Mouse (Mus musculus): ENCODE data around the gene Ston1. TPM values are rescaled to one million over a fixed set of nuclear protein-coding genes. Genes with fewer than 3 reads are reported as not detected.

The Ston1 gene
- polyA plus RNA-seq, 1 experiment from 2014 or later: 5.0 TPM

DNA sequence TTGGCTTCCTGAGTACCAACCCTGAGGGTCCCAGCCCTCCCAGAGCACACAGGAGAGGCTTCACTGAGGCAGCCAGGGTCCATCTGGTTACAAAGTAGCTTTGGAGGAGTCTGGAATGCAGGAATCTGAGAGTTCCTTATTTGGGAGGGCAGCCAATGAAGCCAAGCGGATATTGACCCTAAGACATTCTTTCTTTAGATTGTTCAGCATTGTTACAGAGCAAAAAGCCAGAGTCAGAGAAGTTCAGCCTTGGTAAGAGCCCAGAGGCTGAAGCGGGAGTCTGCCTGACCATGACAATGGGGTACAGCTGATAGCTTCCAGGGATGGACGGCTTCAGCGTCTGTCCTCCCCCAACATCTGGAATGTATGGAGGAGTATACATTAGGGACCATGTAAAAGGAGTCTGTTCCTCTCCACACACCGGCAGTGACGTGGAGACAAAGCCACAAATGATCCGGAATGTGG, 28.9 kb downstream of the Ston1 start:
- H3K4me2 ChIP-seq: peak overlapping the region; percentile 54
- 23% methylated on average over 7 of the region's 7 CpGs for WGBS
- peak overlapping the region; percentile 93 for H3K27ac ChIP-seq
- H3K9ac ChIP-seq: no peak overlapping the region
- 0 out of 2 replicates have a peak, but pooled peaks cover 4% of the 10 kb centered on the region for H3K36me3 ChIP-seq
- peaks cover 62% of the 10 kb centered on the region for H3K4me1 ChIP-seq (replicated peaks)
- H3K9me3 ChIP-seq (replicated peaks): no peaks in the 10 kb centered on the region
- no peak for ATAC-seq (replicated peaks; ENCODE audit: insufficient number of reproducible peaks, insufficient read depth, low FRiP score, low read depth)
- no peaks in the 10 kb centered on the region for H3K27me3 ChIP-seq
- H3K4me3 ChIP-seq: peak overlapping the region; percentile 31

DNA sequence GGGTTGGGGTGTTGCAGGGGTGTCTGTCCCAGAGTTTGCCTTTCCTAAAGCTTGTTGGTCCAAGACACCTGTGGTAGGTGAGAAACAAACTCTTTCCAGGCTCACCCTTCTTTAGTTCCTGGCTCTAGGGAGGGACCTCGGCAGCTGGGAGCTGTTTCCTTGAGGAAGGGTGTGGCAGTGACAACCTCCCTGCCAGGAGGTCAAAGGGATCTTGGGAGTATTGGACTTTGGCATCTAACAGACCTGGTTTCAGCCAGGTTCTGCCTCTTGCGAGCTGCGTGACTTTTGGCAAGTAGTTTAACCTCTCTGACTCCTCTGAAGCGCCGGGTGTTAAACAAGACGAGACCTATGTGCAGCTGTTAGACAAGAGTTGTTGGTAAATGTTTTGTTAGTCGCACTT, 29.7 kb downstream of the Ston1 start:
- Histone ChIP-seq H3K4me1 (replicated peaks) (peaks cover 68% of the 10 kb centered on the region), H3K36me3 (0 out of 2 replicates have a peak, but pooled peaks cover 4% of the 10 kb centered on the region), H3K4me2 (peak overlapping the region; percentile 54), H3K27ac (peak overlapping the region; percentile 93), H3K27me3 (no peaks in the 10 kb centered on the region), H3K9me3 (replicated peaks) (no peaks in the 10 kb centered on the region), H3K9ac (no peak overlapping the region), H3K4me3 (peak overlapping the region; percentile 31)
- ATAC-seq (replicated peaks; ENCODE audit: insufficient number of reproducible peaks, insufficient read depth, low FRiP score, low read depth): no peak
- 55% methylated on average over 7 of the region's 7 CpGs for WGBS

DNA sequence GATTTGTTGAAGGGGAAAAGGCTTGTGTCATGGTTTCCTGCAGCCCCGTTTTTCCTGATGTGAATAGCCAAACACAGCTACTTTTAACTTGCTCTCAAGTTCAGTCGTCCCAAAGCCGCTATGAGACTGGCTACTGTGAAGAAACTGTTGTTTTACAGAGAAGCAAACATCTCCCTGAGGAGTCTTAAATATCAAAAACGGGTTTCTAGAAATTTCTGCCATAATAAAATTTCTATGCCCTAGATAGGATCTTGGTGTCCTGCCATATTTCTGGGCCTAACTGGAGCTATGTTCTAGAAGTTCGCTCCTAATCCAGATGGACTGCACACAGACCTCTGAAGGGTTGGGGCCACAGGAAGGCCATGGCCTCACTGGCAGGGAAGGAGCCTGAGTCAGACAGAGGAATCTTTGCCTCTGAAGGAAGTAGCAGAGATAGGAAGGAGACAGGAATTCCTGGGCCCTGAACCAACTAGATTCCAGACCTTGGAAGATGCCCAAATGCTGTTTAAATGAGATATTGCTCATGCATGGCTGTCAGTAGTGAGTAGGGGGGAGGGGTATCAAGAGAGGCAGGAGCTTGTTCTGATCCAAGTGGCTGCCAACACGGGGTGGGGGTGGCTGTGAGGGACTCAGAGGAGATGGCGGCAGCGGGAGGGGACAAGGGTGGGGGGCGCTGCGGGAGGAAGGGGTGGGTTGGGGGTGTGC, 31.3 kb downstream of the Ston1 start:
- H3K9me3 ChIP-seq (replicated peaks): no peaks in the 10 kb centered on the region
- peak overlapping the region; percentile 93 for H3K27ac ChIP-seq
- H3K36me3 ChIP-seq: no peaks in the 10 kb centered on the region
- no peaks in the 10 kb centered on the region for H3K27me3 ChIP-seq
- 19% methylated on average over 10 of the region's 10 CpGs for WGBS
- ATAC-seq (replicated peaks; ENCODE audit: insufficient number of reproducible peaks, insufficient read depth, low FRiP score, low read depth): peak; percentile 79
- H3K4me2 ChIP-seq: peak overlapping the region; percentile 54
- H3K4me3 ChIP-seq: peak overlapping the region; percentile 21
- H3K9ac ChIP-seq: no peak overlapping the region
- H3K4me1 ChIP-seq (replicated peaks): peaks cover 71% of the 10 kb centered on the region

DNA sequence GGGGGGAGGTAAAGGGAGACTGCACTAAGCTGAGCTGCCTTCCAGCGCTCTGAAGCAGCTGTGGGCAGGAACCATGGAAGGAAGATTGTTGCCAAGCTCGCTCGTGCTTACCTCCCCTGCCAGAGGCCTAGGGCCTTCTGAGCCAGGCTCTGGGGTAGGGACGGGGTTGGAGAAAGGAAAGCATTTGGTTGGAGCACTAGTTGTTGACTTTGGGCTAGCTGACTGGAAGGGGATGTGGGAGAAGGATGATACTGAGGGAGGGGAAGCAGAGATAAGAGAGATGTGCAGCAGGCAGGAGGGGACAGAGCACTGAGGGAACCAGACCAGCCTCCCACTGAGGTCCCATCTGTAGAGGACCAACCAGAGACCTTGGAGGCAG, 31.9 kb downstream of the Ston1 start:
- no peaks in the 10 kb centered on the region for H3K36me3 ChIP-seq
- 8% methylated on average over 4 of the region's 4 CpGs for WGBS
- peak overlapping the region; percentile 93 for H3K27ac ChIP-seq
- H3K27me3 ChIP-seq: no peaks in the 10 kb centered on the region
- H3K4me2 ChIP-seq: peak overlapping the region; percentile 54
- H3K9ac ChIP-seq: no peak overlapping the region
- H3K9me3 ChIP-seq (replicated peaks): no peaks in the 10 kb centered on the region
- peaks cover 71% of the 10 kb centered on the region for H3K4me1 ChIP-seq (replicated peaks)
- H3K4me3 ChIP-seq: peak overlapping the region; percentile 21
- ATAC-seq (replicated peaks; ENCODE audit: insufficient number of reproducible peaks, insufficient read depth, low FRiP score, low read depth): peak; percentile 63

DNA sequence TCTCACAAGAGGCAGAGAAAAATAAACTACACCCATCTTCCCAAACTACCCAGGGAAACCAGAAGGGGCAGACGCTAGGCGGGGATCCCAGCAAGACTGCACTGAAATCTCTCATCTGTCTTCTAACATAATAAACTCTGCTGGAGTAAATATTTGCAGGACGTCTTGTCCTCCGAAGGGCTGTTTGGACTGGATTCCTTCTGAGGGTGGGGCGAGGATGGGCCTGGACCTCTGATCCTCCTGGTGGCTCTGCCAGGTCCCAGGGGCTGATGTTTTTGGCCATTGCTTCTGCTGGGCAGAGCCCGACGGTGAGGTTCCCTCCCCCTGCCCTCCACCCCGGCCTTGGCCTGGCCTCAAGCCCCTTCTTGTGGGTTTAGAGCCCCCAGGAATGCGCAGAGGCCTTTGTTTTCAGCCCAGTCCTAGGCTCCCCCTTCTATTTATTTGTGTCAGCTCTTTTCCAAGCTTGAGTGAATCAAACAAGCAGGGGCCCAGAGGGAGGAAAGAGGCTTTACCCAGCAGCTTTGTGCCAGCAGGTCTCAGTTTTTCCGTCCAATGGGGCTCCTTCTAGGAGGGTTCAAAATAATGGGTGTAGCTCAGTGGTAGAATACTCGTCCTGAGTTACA, 32.6 kb downstream of the Ston1 start:
- ATAC-seq (replicated peaks; ENCODE audit: insufficient number of reproducible peaks, insufficient read depth, low FRiP score, low read depth): no peak
- Histone ChIP-seq H3K36me3 (no peaks in the 10 kb centered on the region), H3K4me3 (no peak overlapping the region)

DNA sequence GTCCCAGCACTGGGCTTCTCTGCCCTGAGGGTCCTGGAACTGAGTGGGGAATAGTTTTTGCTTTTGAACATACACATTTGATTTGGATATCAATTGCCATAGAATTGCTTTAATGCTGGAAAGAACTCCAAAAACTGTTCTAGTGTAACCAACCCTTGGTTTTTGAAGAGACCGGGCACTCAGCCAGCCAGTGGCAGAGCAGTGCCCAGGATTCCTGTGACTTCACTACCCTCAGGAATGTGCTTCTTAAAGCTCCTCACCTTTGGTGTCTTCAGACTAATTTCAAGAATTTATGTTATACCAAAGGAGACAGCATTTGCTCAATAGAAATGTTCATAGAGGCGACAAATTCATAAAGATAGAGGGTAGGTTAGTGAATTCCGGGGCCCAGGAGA, 33.1 kb downstream of the Ston1 start:
- ATAC-seq (replicated peaks; ENCODE audit: insufficient number of reproducible peaks, insufficient read depth, low FRiP score, low read depth): no peak
- Histone ChIP-seq H3K9me3 (replicated peaks) (no peaks in the 10 kb centered on the region), H3K27me3 (no peaks in the 10 kb centered on the region), H3K9ac (no peak overlapping the region), H3K4me3 (no peak overlapping the region), H3K4me2 (peak overlapping the region; percentile 54), H3K27ac (peak overlapping the region; percentile 93), H3K4me1 (replicated peaks) (peaks cover 66% of the 10 kb centered on the region), H3K36me3 (peaks cover 3% of the 10 kb centered on the region)
- WGBS: 70% methylated on average over 3 of the region's 3 CpGs

More for the DNA sequence above, 32.6 kb downstream of the Ston1 start:
- Histone ChIP-seq H3K9me3 (replicated peaks) (no peaks in the 10 kb centered on the region), H3K9ac (peak overlapping the region; percentile 40), H3K27me3 (no peaks in the 10 kb centered on the region), H3K4me2 (peak overlapping the region; percentile 54), H3K27ac (peak overlapping the region; percentile 93), H3K4me1 (replicated peaks) (peaks cover 71% of the 10 kb centered on the region)
- 27% methylated on average over 11 of the region's 11 CpGs for WGBS

DNA sequence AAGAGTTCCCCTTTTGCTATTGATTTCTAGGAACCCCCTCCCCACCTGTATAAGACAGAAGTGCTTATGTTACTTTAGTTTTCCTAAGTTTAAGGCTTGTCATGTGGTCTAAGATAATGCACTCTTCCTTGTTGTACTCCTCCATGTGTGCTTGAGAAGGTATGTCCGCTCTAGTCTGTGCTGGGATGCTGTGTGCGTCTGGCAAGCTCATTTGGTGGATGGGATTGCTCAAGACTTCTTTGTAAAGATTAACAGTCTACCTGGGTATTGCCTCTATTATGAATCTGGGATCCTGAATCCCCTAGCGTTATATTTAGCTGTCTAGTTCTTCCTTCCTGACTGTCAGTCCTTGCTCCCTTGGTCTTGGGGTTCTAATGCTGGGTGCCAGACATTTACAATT, 35.1 kb downstream of the Ston1 start:
- peaks cover 46% of the 10 kb centered on the region for H3K4me1 ChIP-seq (replicated peaks)
- WGBS: 78% methylated on average over 3 of the region's 3 CpGs
- no peak for ATAC-seq (replicated peaks; ENCODE audit: insufficient number of reproducible peaks, insufficient read depth, low FRiP score, low read depth)
- H3K9ac ChIP-seq: no peak overlapping the region
- H3K27ac ChIP-seq: no peak overlapping the region
- H3K27me3 ChIP-seq: no peaks in the 10 kb centered on the region
- H3K36me3 ChIP-seq: peaks cover 19% of the 10 kb centered on the region
- no peaks in the 10 kb centered on the region for H3K9me3 ChIP-seq (replicated peaks)
- H3K4me2 ChIP-seq: no peak overlapping the region
- no peak overlapping the region for H3K4me3 ChIP-seq

DNA sequence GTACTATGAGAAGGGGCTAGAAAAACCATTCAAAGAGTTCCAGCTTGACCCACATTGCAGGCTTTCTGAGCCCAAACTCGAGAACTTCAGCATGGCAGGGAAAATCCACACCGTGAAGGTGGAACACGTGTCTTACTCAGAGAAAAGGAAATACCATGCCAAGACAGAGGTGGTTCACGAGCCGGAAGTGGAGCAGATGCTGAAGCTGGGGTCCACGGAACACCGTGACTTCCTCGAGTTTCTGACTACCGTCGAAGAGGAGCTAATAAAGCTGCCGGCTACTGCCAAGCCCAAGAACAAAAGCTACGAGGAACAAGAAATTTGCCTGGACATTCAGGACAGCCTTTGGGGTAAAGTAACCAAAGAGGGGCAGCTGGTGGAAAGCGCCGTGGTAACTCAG, 38.6 kb downstream of the Ston1 start:
- Histone ChIP-seq H3K4me1 (replicated peaks) (peaks cover 18% of the 10 kb centered on the region), H3K27me3 (no peaks in the 10 kb centered on the region), H3K4me2 (no peak overlapping the region), H3K36me3 (peaks cover 19% of the 10 kb centered on the region), H3K9ac (no peak overlapping the region), H3K27ac (no peak overlapping the region), H3K4me3 (no peak overlapping the region), H3K9me3 (replicated peaks) (no peaks in the 10 kb centered on the region)
- 81% methylated on average over 14 of the region's 14 CpGs for WGBS
- no peak for ATAC-seq (replicated peaks; ENCODE audit: insufficient number of reproducible peaks, insufficient read depth, low FRiP score, low read depth)

DNA sequence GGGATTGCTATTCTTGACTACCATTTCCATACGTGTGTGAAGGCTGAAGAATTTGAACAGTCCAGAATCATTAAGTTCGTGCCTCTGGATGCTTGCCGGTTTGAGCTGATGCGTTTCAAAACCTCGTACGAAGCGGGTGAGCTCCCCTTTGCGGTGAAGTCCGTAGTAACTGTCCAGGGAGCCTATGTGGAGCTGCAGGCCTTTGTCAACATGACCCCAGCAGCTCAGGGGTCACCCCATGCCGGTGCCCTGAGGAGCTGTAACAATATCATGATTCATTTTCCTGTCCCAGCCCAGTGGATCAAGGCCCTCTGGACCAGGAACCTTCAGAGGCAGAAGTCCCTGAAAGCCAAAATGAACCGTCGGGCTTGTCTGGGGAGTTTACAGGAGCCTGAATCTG, 39.1 kb downstream of the Ston1 start:
- H3K9me3 ChIP-seq (replicated peaks): no peaks in the 10 kb centered on the region
- H3K27me3 ChIP-seq: no peaks in the 10 kb centered on the region
- H3K36me3 ChIP-seq: peaks cover 19% of the 10 kb centered on the region
- no peak overlapping the region for H3K9ac ChIP-seq
- no peak overlapping the region for H3K4me3 ChIP-seq
- ATAC-seq (replicated peaks; ENCODE audit: insufficient number of reproducible peaks, insufficient read depth, low FRiP score, low read depth): no peak
- no peak overlapping the region for H3K27ac ChIP-seq
- H3K4me2 ChIP-seq: no peak overlapping the region
- peaks cover 13% of the 10 kb centered on the region for H3K4me1 ChIP-seq (replicated peaks)
- WGBS: 65% methylated on average over 12 of the region's 12 CpGs

DNA sequence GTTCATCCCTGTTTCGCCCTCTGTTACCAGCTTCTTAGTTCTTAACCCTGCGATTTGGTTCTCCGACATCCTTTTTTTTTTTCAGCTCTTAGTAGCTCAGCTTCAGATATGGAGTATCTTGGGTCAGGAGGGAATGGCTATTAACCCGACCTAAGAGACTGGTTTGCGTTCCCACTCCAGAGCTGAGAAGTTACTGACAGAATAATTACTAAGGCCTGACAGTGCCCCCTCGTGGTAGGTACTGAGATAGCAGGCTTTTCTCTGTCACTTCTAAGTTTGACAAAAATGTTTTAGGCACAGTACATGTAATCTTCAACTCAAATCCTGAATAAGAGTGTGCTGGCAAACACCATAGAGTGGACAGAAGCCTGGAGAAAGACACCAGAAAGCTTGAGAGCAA, 43.5 kb downstream of the Ston1 start:
- Histone ChIP-seq H3K4me3 (no peak overlapping the region), H3K4me2 (no peak overlapping the region), H3K4me1 (replicated peaks) (peaks cover 6% of the 10 kb centered on the region), H3K9ac (no peak overlapping the region), H3K36me3 (peaks cover 22% of the 10 kb centered on the region), H3K9me3 (replicated peaks) (no peaks in the 10 kb centered on the region), H3K27ac (no peak overlapping the region), H3K27me3 (no peaks in the 10 kb centered on the region)
- 21% methylated on average over 6 of the region's 6 CpGs for WGBS
- no peak; the same call in 1 of the 2 replicates for ATAC-seq (replicated peaks; ENCODE audit: insufficient number of reproducible peaks, insufficient read depth, low FRiP score, low read depth)

DNA sequence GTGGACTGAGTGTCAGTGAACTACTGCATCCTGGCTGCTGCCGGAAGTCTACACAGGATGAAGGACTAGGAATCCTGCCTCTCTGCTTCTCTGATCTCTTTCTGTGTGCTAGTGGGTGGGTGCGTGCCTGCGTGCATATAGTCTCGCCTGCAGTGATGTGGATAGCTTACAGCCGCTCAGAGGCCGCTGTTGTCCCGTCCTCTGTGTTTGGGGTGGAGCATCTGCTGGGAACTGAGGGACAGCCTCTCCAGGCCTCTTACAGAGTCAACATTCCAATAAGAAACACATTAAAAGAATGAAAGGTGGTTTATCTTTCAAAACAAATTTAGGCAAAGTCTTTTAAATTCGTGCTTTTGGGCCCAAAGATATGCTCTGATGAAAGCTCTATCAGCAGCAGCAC, 44.4 kb downstream of the Ston1 start:
- no peak overlapping the region for H3K9ac ChIP-seq
- H3K9me3 ChIP-seq (replicated peaks): no peaks in the 10 kb centered on the region
- no peak overlapping the region for H3K4me3 ChIP-seq
- H3K27ac ChIP-seq: no peak overlapping the region
- 85% methylated on average over 8 of the region's 8 CpGs for WGBS
- H3K4me2 ChIP-seq: no peak overlapping the region
- peaks cover 21% of the 10 kb centered on the region for H3K36me3 ChIP-seq
- no peaks in the 10 kb centered on the region for H3K27me3 ChIP-seq
- ATAC-seq (replicated peaks; ENCODE audit: insufficient number of reproducible peaks, insufficient read depth, low FRiP score, low read depth): no peak
- H3K4me1 ChIP-seq (replicated peaks): peaks cover 6% of the 10 kb centered on the region

DNA sequence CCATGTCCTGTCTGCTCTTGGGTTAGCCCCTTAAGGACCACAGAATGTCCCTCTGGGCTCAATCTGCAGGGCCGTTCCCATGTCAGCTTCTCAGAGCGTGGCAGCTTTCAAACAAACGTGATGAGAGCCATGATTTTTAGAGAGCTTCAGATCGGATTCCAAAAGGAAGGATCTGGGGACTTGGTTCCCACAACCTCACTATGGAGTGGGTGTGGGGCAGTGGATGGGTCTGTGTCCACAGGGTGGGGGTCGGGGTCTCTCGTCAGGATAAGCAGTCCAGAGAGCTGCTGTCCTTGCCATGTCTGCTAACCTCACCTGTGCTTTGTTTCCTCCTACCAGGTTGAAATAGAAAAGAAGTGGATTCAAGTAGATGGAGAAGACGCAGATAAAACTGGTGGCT, 47.4 kb downstream of the Ston1 start:
- ATAC-seq (replicated peaks; ENCODE audit: insufficient number of reproducible peaks, insufficient read depth, low FRiP score, low read depth): no peak
- WGBS: 82% methylated on average over 7 of the region's 7 CpGs
- Histone ChIP-seq H3K4me2 (no peak overlapping the region), H3K36me3 (peaks cover 34% of the 10 kb centered on the region), H3K4me3 (no peak overlapping the region), H3K27ac (no peak overlapping the region), H3K9me3 (replicated peaks) (no peaks in the 10 kb centered on the region), H3K4me1 (replicated peaks) (peaks cover 6% of the 10 kb centered on the region), H3K9ac (no peak overlapping the region), H3K27me3 (no peaks in the 10 kb centered on the region)
